Mouse (Mus musculus) erythroblast, embryonic 14.5 days (primary cell): Measurements from ENCODE around the gene Mgat5b. TPM values are rescaled to one million over a fixed set of nuclear protein-coding genes. Genes with fewer than 3 reads are reported as not detected.

ENCODE experiments used
- H3K27me3 ChIP-seq: 2 replicates; pipeline ENCODE4 v1.6.1; 2012; ENCODE audit warnings: inconsistent platforms; ENCODE audit not compliant: control insufficient read depth
- H3K36me3 ChIP-seq: 2 replicates; pipeline ENCODE4 v1.6.1; 2012; ENCODE audit warnings: mild to moderate bottlenecking, inconsistent platforms; ENCODE audit not compliant: control insufficient read depth
- H3K4me1 ChIP-seq: 2 replicates; pipeline ENCODE4 v1.6.1; 2012; ENCODE audit warnings: inconsistent platforms; ENCODE audit not compliant: control insufficient read depth
- H3K4me3 ChIP-seq: replicated peaks from 2 replicates; pipeline ENCODE3; 2012; ENCODE audit warnings: moderate library complexity, mild to moderate bottlenecking, inconsistent platforms
- H3K9me3 ChIP-seq: 2 replicates; pipeline ENCODE4 v1.6.1; 2012; ENCODE audit warnings: low read length, inconsistent platforms, mixed read lengths; ENCODE audit not compliant: control insufficient read depth
- GATA1 ChIP-seq: IDR thresholded peaks from 2 replicates; pipeline ENCODE4 v1.6.1; 2012; ENCODE audit warnings: low read length, inconsistent platforms, mixed read lengths
- TAL1 ChIP-seq: IDR thresholded peaks from 3 replicates; pipeline ENCODE4 v1.6.1; 2012; ENCODE audit warnings: low read length, inconsistent platforms, mixed read lengths
- polyA plus RNA-seq: library from polyadenylated mRNA; stranded (reverse); fragments of >175 nt; gene quantifications from 2 replicates; pipeline ENCODE4 v1.2.3, GENCODE M21; 2012

Mgat5b gene
- polyA plus RNA-seq, 1 experiment, result not detected

DNA sequence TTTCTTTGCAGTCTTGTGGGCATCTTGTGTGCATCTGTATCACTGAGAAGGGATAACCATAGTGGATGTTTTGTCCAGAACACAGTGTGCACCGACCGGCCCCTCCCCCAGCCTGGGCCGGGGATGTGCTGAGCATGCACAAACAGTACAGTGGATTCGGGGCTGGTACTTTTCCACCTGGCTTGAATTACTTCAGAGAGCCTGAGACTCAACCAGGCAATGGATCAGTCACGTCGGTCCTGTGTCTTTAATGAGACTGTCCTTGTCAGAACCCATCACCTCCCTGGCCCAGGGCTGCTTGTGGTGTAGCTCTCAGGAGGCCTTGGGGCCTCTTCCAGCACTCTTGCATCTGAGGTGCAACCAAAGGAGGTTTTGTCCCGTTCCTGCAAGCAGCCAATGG is 46.4 kb downstream of the Mgat5b start:
- no peaks in the 10 kb centered on the region for H3K9me3 ChIP-seq
- H3K36me3 ChIP-seq, result no peaks in the 10 kb centered on the region
- TF ChIP-seq GATA1, result no peak
- TF ChIP-seq TAL1, result no peak
- H3K4me1 ChIP-seq, result no peaks in the 10 kb centered on the region
- no peak overlapping the region for H3K4me3 ChIP-seq
- no peaks in the 10 kb centered on the region for H3K27me3 ChIP-seq

DNA sequence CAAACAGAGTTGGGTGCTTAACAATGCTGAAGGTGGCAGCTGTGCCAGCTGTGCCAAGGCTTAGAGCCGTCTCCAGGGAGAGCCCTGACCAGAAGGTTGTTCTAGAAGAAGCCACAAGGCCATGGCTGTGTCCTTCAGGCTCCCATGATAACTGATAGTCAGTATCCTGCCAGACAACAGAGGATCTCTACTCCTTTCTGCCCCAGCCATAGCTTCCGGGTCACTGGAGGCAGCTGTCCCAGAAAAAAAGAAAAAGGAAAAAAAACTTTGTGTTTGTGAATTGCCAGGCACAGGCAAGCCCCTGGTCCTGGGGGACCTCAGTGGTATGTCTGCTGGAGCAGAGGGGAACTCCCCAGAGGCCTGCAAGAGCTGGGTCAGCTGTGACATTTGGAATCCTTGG is 47.3 kb downstream of the Mgat5b start:
- no peaks in the 10 kb centered on the region for H3K27me3 ChIP-seq
- no peaks in the 10 kb centered on the region for H3K4me1 ChIP-seq
- TF ChIP-seq GATA1, result no peak
- TF ChIP-seq TAL1, result no peak

DNA sequence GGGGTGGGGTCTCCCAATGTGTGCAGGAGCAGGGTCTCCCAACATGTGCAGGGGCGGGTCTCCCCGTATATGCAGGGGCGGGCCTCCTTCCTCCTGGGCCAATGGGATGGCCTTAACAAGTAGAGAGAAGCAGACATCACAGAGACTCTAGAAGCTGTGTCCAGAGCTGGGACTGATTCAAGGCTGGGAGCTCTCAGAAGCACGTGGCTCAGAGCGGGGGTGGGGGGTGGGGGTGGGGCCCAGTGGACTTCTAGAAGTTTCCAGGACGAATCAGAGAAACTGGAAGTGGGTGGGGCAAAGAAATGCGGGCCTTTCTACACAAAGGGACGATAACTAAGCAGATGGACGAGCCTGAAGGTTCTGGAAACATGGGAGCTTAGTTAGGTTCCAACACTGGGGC is 49.9 kb downstream of the Mgat5b start:
- Histone ChIP-seq H3K9me3 (no peaks in the 10 kb centered on the region), H3K27me3 (no peaks in the 10 kb centered on the region), H3K4me1 (no peaks in the 10 kb centered on the region), H3K36me3 (no peaks in the 10 kb centered on the region), H3K4me3 (no peak overlapping the region)
- no peak for TF ChIP-seq GATA1
- TF ChIP-seq TAL1, result no peak

More for the DNA sequence above, 47.3 kb downstream of the Mgat5b start:
- Histone ChIP-seq H3K36me3 (no peaks in the 10 kb centered on the region), H3K4me3 (no peak overlapping the region), H3K9me3 (no peaks in the 10 kb centered on the region)

DNA sequence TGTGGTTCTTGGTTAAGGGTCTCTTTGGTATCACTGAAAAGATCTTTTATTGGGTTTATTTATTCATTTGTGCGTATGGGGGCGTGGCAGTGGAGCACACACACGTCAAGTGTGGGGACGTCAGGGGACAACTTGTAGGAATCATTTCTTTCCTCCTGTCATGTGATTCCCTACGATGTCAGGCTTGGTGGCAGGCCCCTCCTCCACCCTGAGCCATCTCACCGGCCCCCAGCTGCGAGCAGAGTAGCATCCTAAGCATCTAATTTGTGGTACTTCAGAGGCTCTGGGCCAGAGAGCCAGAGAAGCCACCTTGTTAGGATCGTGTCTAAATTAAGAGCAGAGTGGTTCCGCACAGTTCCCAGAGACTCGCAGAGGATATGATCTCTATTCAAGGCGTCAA is 50.8 kb downstream of the Mgat5b start:
- TF ChIP-seq TAL1 (no peak), GATA1 (no peak)
- Histone ChIP-seq H3K4me1 (no peaks in the 10 kb centered on the region), H3K36me3 (no peaks in the 10 kb centered on the region), H3K9me3 (no peaks in the 10 kb centered on the region), H3K27me3 (no peaks in the 10 kb centered on the region), H3K4me3 (no peak overlapping the region)

DNA sequence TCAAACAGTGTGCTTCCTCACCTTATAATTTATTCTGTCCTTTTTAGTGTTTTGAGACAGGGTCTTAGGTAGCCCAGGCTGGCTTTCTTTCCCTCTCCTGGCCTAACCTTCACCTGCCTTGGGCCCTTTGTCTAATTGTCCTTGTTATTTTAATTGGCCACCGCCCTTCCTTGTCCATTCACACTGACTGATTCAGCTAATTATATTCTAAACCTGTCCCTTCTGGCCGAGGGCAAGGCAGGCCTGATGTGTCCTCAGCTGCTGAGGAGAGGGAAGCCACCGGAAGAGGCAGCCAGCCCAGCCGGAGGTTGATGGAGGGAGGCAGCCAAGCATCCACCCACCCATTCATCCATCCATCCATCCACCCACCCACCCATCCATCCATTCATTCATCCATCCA is 52.2 kb downstream of the Mgat5b start:
- Histone ChIP-seq H3K4me3 (no peak overlapping the region), H3K27me3 (no peaks in the 10 kb centered on the region)
- TF ChIP-seq GATA1, result no peak
- no peak for TF ChIP-seq TAL1

DNA sequence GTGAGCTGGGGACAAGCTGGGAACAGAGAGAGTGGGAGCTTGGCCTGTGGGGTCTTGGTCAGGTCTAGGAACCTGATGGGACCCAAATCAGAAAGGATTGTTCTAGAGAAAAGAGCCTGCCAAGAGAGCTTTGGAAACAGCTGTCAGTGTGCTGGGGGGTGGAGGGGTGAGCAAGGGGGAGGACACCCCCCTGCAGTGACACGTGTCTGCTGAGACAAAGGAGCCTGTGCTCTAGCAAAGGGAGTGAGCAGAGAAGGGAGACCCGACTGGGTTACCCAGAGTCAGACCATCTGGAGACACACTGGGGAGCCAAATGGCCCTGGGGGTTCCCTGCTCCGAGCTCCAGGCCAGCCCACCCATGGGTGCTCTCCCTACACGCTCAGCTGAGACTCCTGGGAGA is 54.2 kb downstream of the Mgat5b start:
- no peaks in the 10 kb centered on the region for H3K27me3 ChIP-seq
- no peaks in the 10 kb centered on the region for H3K9me3 ChIP-seq
- no peak overlapping the region for H3K4me3 ChIP-seq
- TF ChIP-seq TAL1, result no peak
- no peak for TF ChIP-seq GATA1
- H3K4me1 ChIP-seq, result no peaks in the 10 kb centered on the region
- H3K36me3 ChIP-seq, result no peaks in the 10 kb centered on the region

More for the DNA sequence above, 52.2 kb downstream of the Mgat5b start:
- Histone ChIP-seq H3K9me3 (no peaks in the 10 kb centered on the region), H3K4me1 (no peaks in the 10 kb centered on the region), H3K36me3 (no peaks in the 10 kb centered on the region)

DNA sequence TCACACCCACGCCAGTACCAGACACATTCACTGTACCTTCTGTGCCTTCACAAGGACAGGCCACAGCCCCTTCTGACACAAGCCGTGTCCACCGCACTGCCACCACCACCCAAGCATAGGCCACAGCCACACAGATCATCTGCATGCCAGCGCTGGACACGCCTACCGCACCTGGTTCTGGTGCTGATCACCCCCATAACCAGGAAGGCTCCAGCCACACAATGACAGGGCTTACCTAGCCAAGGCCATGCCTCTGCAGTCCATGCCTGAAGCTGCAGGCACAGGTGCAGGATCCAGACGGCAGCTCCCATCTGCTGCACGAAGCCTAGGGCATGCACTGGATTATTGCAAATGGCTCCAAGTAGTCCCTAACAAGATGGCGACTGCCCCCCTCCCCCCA is 54.8 kb downstream of the Mgat5b start:
- H3K4me3 ChIP-seq, result no peak overlapping the region
- H3K36me3 ChIP-seq, result no peaks in the 10 kb centered on the region
- TF ChIP-seq GATA1 (no peak), TAL1 (no peak)
- no peaks in the 10 kb centered on the region for H3K27me3 ChIP-seq
- no peaks in the 10 kb centered on the region for H3K4me1 ChIP-seq
- no peaks in the 10 kb centered on the region for H3K9me3 ChIP-seq

DNA sequence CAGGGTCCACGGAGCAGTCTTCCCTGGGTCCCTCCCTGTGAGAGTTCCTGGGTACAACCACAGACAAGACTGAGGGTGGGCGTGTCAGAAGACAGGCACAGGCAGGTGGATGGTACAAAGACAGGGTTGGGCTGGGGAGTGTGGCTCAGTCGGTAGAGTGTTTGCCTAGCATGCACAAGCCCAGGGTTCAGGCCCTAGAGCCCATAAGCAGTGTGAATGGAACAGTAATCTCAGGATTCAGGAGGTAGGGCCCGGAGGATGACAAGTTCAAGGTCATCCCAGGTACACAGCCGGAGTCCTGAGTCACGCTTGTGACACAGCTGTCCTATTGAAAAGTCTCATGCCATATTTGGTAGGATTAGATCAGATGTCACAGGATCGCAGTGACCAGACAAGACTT is 55.7 kb downstream of the Mgat5b start:
- Histone ChIP-seq H3K4me3 (no peak overlapping the region), H3K36me3 (no peaks in the 10 kb centered on the region), H3K9me3 (no peaks in the 10 kb centered on the region), H3K27me3 (no peaks in the 10 kb centered on the region), H3K4me1 (no peaks in the 10 kb centered on the region)
- TF ChIP-seq TAL1, result no peak
- TF ChIP-seq GATA1, result no peak

DNA sequence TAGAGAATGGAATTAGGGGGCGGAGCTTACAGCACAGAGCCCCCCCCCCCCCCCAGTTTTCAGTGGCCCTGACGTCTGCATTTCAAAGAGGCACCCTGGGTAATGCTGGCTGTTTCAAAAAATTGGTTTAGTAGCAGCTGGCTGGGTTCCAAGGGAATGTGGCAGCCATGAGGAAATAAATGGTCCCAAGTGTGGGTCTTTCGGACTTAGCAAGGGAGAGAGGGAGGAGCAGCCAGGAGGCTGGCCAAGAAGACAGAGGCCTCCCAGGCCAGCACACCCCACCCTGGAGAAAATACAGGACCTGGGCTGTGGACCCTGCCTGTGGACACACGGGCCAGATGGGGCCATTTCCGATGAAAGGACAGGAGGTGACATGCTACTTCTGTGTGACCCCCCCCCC is 61.6 kb downstream of the Mgat5b start:
- Histone ChIP-seq H3K9me3 (no peaks in the 10 kb centered on the region), H3K4me1 (no peaks in the 10 kb centered on the region), H3K36me3 (no peaks in the 10 kb centered on the region), H3K27me3 (no peaks in the 10 kb centered on the region), H3K4me3 (no peak overlapping the region)
- no peak for TF ChIP-seq TAL1
- TF ChIP-seq GATA1, result no peak

DNA sequence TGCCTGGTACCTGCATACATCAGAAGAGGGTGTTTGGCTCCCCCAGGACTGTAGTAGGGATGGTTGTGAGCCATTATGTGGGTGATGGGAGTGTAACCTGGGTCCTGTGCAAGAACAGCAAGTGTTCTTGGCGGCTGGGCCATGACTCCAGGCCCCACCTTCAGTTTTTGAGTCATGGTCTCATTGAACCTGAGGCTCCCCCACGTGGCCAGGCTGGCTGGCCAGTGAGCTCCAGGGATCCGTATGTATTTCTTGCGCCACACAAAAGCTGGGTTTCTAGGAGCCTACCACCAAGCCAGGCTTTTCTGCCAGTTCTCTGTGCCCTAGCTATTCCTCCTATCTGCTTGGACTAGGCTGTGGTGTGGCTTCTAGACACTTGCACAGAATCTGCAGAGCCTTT is 63.9 kb downstream of the Mgat5b start:
- no peaks in the 10 kb centered on the region for H3K4me1 ChIP-seq
- no peaks in the 10 kb centered on the region for H3K27me3 ChIP-seq
- no peaks in the 10 kb centered on the region for H3K9me3 ChIP-seq
- no peak for TF ChIP-seq GATA1
- H3K36me3 ChIP-seq, result no peaks in the 10 kb centered on the region
- H3K4me3 ChIP-seq, result no peak overlapping the region
